Mouse (Mus musculus) MEL (cell line): ENCODE data around the gene Tex28. TPM values are rescaled to one million over a fixed set of nuclear protein-coding genes. Genes with fewer than 3 reads are reported as not detected.

ENCODE experiments used
- DNase-seq: peaks from one replicate; pipeline ENCODE4 v3.0.0; 2011; ENCODE audit warnings: low read depth, low spot score
- H3K27ac ChIP-seq: 2 replicates; pipeline ENCODE4 v1.5.1; 2012; ENCODE audit warnings: low read depth, mild to moderate bottlenecking, control low read depth, low read length, moderate library complexity; ENCODE audit not compliant: control insufficient read depth
- H3K27me3 ChIP-seq, 2 experiments: fragments of 150-350 bp in 1 of 2; sonication (generic) in 1 of 2; 2 replicates each; pipeline ENCODE4 v1.6.1; 2012; ENCODE audit warnings: low read length in 2 of 2, mild to moderate bottlenecking in 2 of 2, improper control_type of control experiment in 1 of 2, moderate library complexity in 1 of 2; ENCODE audit not compliant: insufficient read depth in 2 of 2, control insufficient read depth in 1 of 2
- H3K36me3 ChIP-seq, 2 experiments: 2 replicates each; pipeline ENCODE4 v1.6.1; 2012 to 2014; ENCODE audit warnings: low read length in 2 of 2, improper control_type of control experiment in 1 of 2, inconsistent platforms in 1 of 2, mild to moderate bottlenecking in 1 of 2; ENCODE audit not compliant: insufficient read depth in 2 of 2, control insufficient read depth in 1 of 2
- H3K4me1 ChIP-seq, 2 experiments: fragments of 150-350 bp in 1 of 2; sonication (generic) in 1 of 2; 2 replicates each; pipeline ENCODE4 v1.6.1; 2012; ENCODE audit warnings: low read length in 2 of 2, improper control_type of control experiment in 1 of 2, mild to moderate bottlenecking in 1 of 2; ENCODE audit not compliant: insufficient read depth in 2 of 2, control insufficient read depth in 1 of 2
- H3K4me3 ChIP-seq, 2 experiments: fragments of 150-350 bp in 1 of 2; sonication (generic) in 1 of 2; 2 replicates each; pipeline ENCODE4 v1.5.1; 2012; ENCODE audit warnings: low read depth in 2 of 2, low read length in 2 of 2, mild to moderate bottlenecking in 2 of 2, moderate library complexity in 2 of 2, control low read depth in 1 of 2, improper control_type of control experiment in 1 of 2; ENCODE audit not compliant: control insufficient read depth in 1 of 2, insufficient read depth in 1 of 2
- H3K79me2 ChIP-seq: 2 replicates; pipeline ENCODE4 v1.6.1; 2012; ENCODE audit warnings: mild to moderate bottlenecking, low read length, moderate library complexity; ENCODE audit not compliant: control insufficient read depth, poor library complexity, insufficient read depth
- H3K9ac ChIP-seq: 2 replicates; pipeline ENCODE4 v1.6.1; 2012; ENCODE audit warnings: low read depth, mild to moderate bottlenecking, control low read depth, low read length, moderate library complexity; ENCODE audit not compliant: control insufficient read depth, poor library complexity, severe bottlenecking
- H3K9me3 ChIP-seq: fragments of 150-350 bp; sonication (generic); replicated peaks from 2 replicates; pipeline ENCODE4 v1.6.1; 2012; ENCODE audit warnings: mild to moderate bottlenecking, low read length, improper control_type of control experiment, moderate library complexity; ENCODE audit not compliant: insufficient read depth
- CHD1 ChIP-seq: IDR thresholded peaks from 2 replicates; pipeline ENCODE4 v1.6.1; 2012; ENCODE audit warnings: low read depth, mild to moderate bottlenecking, inconsistent platforms, low read length, improper control_type of control experiment
- CHD2 ChIP-seq: IDR thresholded peaks from 2 replicates; pipeline ENCODE4 v1.6.1; 2011; ENCODE audit warnings: low read length, improper control_type of control experiment
- CTCF ChIP-seq, 3 experiments: IDR thresholded peaks in 2 of 3; conservative IDR thresholded peaks in 1 of 3; 2 replicates each; pipeline ENCODE4 v1.5.1; 2011 to 2012; ENCODE audit warnings: low read length in 3 of 3, low read depth in 2 of 3, mild to moderate bottlenecking in 2 of 3, improper control_type of control experiment in 1 of 3, inconsistent platforms in 1 of 3, mixed read lengths in 1 of 3, moderate library complexity in 1 of 3; ENCODE audit not compliant: control insufficient read depth in 1 of 3, insufficient read depth in 1 of 3, poor library complexity in 1 of 3, severe bottlenecking in 1 of 3
- ELF1 ChIP-seq: IDR thresholded peaks from 2 replicates; pipeline ENCODE4 v1.6.1; 2014; ENCODE audit warnings: low read depth, mild to moderate bottlenecking, inconsistent platforms, low read length, improper control_type of control experiment, moderate library complexity
- ETS1 ChIP-seq: IDR thresholded peaks from 2 replicates; pipeline ENCODE4 v1.6.1; 2012; ENCODE audit warnings: low read depth, mild to moderate bottlenecking, inconsistent platforms, low read length, improper control_type of control experiment, moderate library complexity
- GABPA ChIP-seq: IDR thresholded peaks from 2 replicates; pipeline ENCODE4 v1.6.1; 2012; ENCODE audit warnings: low read depth, mild to moderate bottlenecking, inconsistent platforms, low read length, improper control_type of control experiment, moderate library complexity
- HCFC1 ChIP-seq: IDR thresholded peaks from 2 replicates; pipeline ENCODE4 v1.6.1; 2012; ENCODE audit warnings: low read depth, mild to moderate bottlenecking, inconsistent platforms, low read length, improper control_type of control experiment, moderate library complexity
- JUND ChIP-seq: IDR thresholded peaks from 2 replicates; pipeline ENCODE4 v1.6.1; 2011; ENCODE audit warnings: low read depth, mild to moderate bottlenecking, improper control_type of control experiment, low read length
- KAT2A ChIP-seq: conservative IDR thresholded peaks from 2 replicates; pipeline ENCODE4 v1.6.1; 2012; ENCODE audit warnings: low read depth, low read length, improper control_type of control experiment, inconsistent platforms
- MAX ChIP-seq: IDR thresholded peaks from 2 replicates; pipeline ENCODE4 v1.6.1; 2011; ENCODE audit warnings: low read length, improper control_type of control experiment
- MAZ ChIP-seq: IDR thresholded peaks from 2 replicates; pipeline ENCODE4 v1.6.1; 2012; ENCODE audit warnings: low read depth, mild to moderate bottlenecking, inconsistent platforms, low read length, improper control_type of control experiment
- MEF2A ChIP-seq: IDR thresholded peaks from 2 replicates; pipeline ENCODE4 v1.6.1; 2014; ENCODE audit warnings: low read depth, mild to moderate bottlenecking, inconsistent platforms, low read length, improper control_type of control experiment; ENCODE audit not compliant: poor library complexity, insufficient replicate concordance, severe bottlenecking; ENCODE audit errors: extremely low read depth
- MXI1 ChIP-seq: IDR thresholded peaks from 2 replicates; pipeline ENCODE4 v1.6.1; 2011; ENCODE audit warnings: mild to moderate bottlenecking, low read depth, low read length, improper control_type of control experiment
- MYB ChIP-seq: IDR thresholded peaks from 2 replicates; pipeline ENCODE4 v1.6.1; 2011; ENCODE audit warnings: mild to moderate bottlenecking, low read depth, low read length, improper control_type of control experiment
- MYC ChIP-seq: IDR thresholded peaks from 2 replicates; pipeline ENCODE4 v1.6.1; 2011; ENCODE audit warnings: low read depth, mild to moderate bottlenecking, low read length, improper control_type of control experiment, moderate library complexity
- NELFE ChIP-seq: IDR thresholded peaks from 2 replicates; pipeline ENCODE4 v1.6.1; 2011; ENCODE audit warnings: low read depth, low read length, improper control_type of control experiment
- NRF1 ChIP-seq: IDR thresholded peaks from 2 replicates; pipeline ENCODE4 v1.6.1; 2014; ENCODE audit warnings: low read depth, mild to moderate bottlenecking, inconsistent platforms, low read length, improper control_type of control experiment, moderate library complexity; ENCODE audit not compliant: poor library complexity, insufficient read depth, severe bottlenecking
- POLR2A ChIP-seq, 2 experiments: IDR thresholded peaks; 2 replicates each; pipeline ENCODE4 v1.6.1; 2011 to 2012; ENCODE audit warnings: low read length in 2 of 2, mild to moderate bottlenecking in 2 of 2, control low read depth in 1 of 2, improper control_type of control experiment in 1 of 2, low read depth in 1 of 2, moderate library complexity in 1 of 2; ENCODE audit not compliant: control insufficient read depth in 1 of 2, insufficient read depth in 1 of 2, poor library complexity in 1 of 2
- POLR2AphosphoS5 ChIP-seq: IDR thresholded peaks from 2 replicates; pipeline ENCODE4 v1.6.1; 2012; ENCODE audit warnings: low read depth, borderline replicate concordance, mild to moderate bottlenecking, inconsistent platforms, low read length, moderate library complexity, mixed read lengths
- RAD21 ChIP-seq: IDR thresholded peaks from 2 replicates; pipeline ENCODE4 v1.6.1; 2011; ENCODE audit warnings: mild to moderate bottlenecking, low read depth, low read length, improper control_type of control experiment
- SIN3A ChIP-seq: IDR thresholded peaks from 2 replicates; pipeline ENCODE4 v1.6.1; 2012; ENCODE audit warnings: low read length, improper control_type of control experiment, inconsistent platforms
- SMC3 ChIP-seq: IDR thresholded peaks from 2 replicates; pipeline ENCODE4 v1.6.1; 2011; ENCODE audit warnings: low read depth, low read length, improper control_type of control experiment
- TAL1 ChIP-seq: IDR thresholded peaks from 2 replicates; pipeline ENCODE4 v1.6.1; 2012; ENCODE audit warnings: mild to moderate bottlenecking, inconsistent platforms, low read length, moderate library complexity, mixed read lengths
- TBP ChIP-seq: IDR thresholded peaks from 2 replicates; pipeline ENCODE4 v1.8.0; 2011; ENCODE audit warnings: low read depth, low read length, improper control_type of control experiment
- USF2 ChIP-seq, 2 experiments: IDR thresholded peaks; 2 replicates each; pipeline ENCODE4 v1.6.1; 2011 to 2012; ENCODE audit warnings: improper control_type of control experiment in 2 of 2, low read length in 2 of 2, borderline replicate concordance in 1 of 2, inconsistent platforms in 1 of 2, low read depth in 1 of 2, mild to moderate bottlenecking in 1 of 2; ENCODE audit not compliant: insufficient read depth in 1 of 2
- ZC3H11A ChIP-seq: IDR thresholded peaks from 2 replicates; pipeline ENCODE4 v1.6.1; 2012; ENCODE audit warnings: low read depth, mild to moderate bottlenecking, inconsistent platforms, low read length, improper control_type of control experiment
- ZMIZ1 ChIP-seq: IDR thresholded peaks from 2 replicates; pipeline ENCODE4 v1.6.1; 2012; ENCODE audit warnings: low read depth, mild to moderate bottlenecking, inconsistent platforms, low read length, improper control_type of control experiment, moderate library complexity
- ZNF384 ChIP-seq: IDR thresholded peaks from 2 replicates; pipeline ENCODE4 v1.6.1; 2012; ENCODE audit warnings: low read depth, mild to moderate bottlenecking, inconsistent platforms, low read length, improper control_type of control experiment
- polyA plus RNA-seq, 2 experiments: library from polyadenylated mRNA; stranded (reverse) in 1 of 2; unstranded in 1 of 2; fragments of >175 nt in 1 of 2; fragments of >200 nt in 1 of 2; gene quantifications; 2 replicates each; pipeline versions ENCODE4 v1.2.1 to v1.2.4; 2012; ENCODE audit warnings: low replicate concordance in 2 of 2, low read depth in 1 of 2; ENCODE audit not compliant: insufficient read length in 2 of 2, insufficient read depth in 1 of 2, missing spikeins in 1 of 2
- total RNA-seq: library from RNA; depleted of rRNA; stranded (reverse); fragments of 300-350 nt; gene quantifications from 2 replicates; pipeline ENCODE4 v1.2.3, GENCODE M21; 2012

Gene Tex28
- total and polyA plus RNA-seq, 3 experiments = not detected

GRCm38 (mm10) chrX:74124975-74125374 lies 42.7 kb downstream of the Tex28 start:
- Histone ChIP-seq H3K9ac (no peak overlapping the region), H3K36me3 (no peaks in the 10 kb centered on the region), H3K79me2 (no peaks in the 10 kb centered on the region), H3K9me3 (no peaks in the 10 kb centered on the region), H3K27me3 (no peaks in the 10 kb centered on the region; a peak in 1 of 4 replicates), H3K4me3 (no peak overlapping the region), H3K27ac (no peak overlapping the region), H3K4me1 (no peaks in the 10 kb centered on the region)
- DNase-seq = peak; percentile 61
- TF ChIP-seq ZNF384 = no peak
- TF ChIP-seq TBP = no peak
- TF ChIP-seq RAD21 = peak; percentile 52
- TF ChIP-seq HCFC1 = no peak
- no peak for TF ChIP-seq NRF1
- no peak for TF ChIP-seq POLR2AphosphoS5
- TF ChIP-seq JUND = no peak
- TF ChIP-seq MAZ = no peak
- TF ChIP-seq POLR2A (IDR thresholded peaks at IDR 0.05; ENCODE audit: control insufficient read depth in 1 of 2, insufficient read depth in 1 of 2, low read depth in 1 of 2, low read length in 2 of 2, poor library complexity in 1 of 2) = no peak
- TF ChIP-seq MEF2A = no peak
- TF ChIP-seq ELF1 = no peak
- TF ChIP-seq GABPA = no peak
- peak; percentile 35 to 58 (median 52) for TF ChIP-seq CTCF (IDR thresholded peaks at IDR 0.05 in 2 of 3, conservative IDR thresholded peaks at IDR 0.05 in 1 of 3; ENCODE audit: control insufficient read depth in 1 of 3, insufficient read depth in 1 of 3, low read depth in 2 of 3, low read length in 3 of 3, poor library complexity in 1 of 3, severe bottlenecking in 1 of 3)
- TF ChIP-seq ZMIZ1 = no peak
- TF ChIP-seq MAX = no peak
- no peak for TF ChIP-seq TAL1
- TF ChIP-seq MYB = no peak
- TF ChIP-seq MYC = no peak
- TF ChIP-seq SMC3 = peak; percentile 55
- peak; percentile 50 for TF ChIP-seq ZC3H11A
- no peak for TF ChIP-seq SIN3A

DNA sequence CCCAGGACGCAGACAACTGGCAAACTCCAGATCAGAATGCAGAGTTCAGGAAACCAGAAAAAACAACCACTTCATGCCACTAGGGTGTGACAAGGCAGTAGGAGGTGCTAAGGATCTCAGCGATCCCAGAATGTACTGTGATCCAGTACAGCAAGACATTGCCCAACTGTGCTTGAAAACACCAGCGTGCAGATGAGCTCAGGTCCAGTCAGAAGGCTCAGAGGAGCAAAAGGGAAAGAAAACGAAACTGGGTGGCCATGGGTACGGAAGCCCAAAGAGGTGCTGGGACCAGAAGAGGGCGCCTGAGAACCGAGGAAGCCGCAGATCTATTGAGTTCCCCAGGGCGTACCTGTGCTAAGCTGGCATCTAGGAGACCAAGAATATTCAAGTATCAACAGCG lies 52.1 kb downstream of the Tex28 start:
- peak; percentile 73 for DNase-seq
- no peaks in the 10 kb centered on the region for H3K79me2 ChIP-seq
- H3K9ac ChIP-seq = peak overlapping the region; percentile 72
- H3K9me3 ChIP-seq = no peaks in the 10 kb centered on the region
- no peaks in the 10 kb centered on the region for H3K36me3 ChIP-seq
- H3K4me1 ChIP-seq = no peaks in the 10 kb centered on the region; a peak in 1 of 4 replicates
- no peaks in the 10 kb centered on the region for H3K27me3 ChIP-seq
- TF ChIP-seq CHD2 (no peak), MXI1 (0 out of 2 replicates have a peak, but pooled peaks have one; percentile 31), RAD21 (peak; percentile 62), KAT2A (no peak), SIN3A (peak; percentile 28; the same call in 1 of the 2 replicates), ZNF384 (peak; percentile 20; the same call in 1 of the 2 replicates), GABPA (no peak), TBP (peak; percentile 50; the same call in 1 of the 2 replicates), CHD1 (no peak), HCFC1 (no peak), ZC3H11A (peak; percentile 60), USF2 (IDR thresholded peaks at IDR 0.05; ENCODE audit: borderline replicate concordance in 1 of 2, insufficient read depth in 1 of 2, low read depth in 1 of 2, low read length in 2 of 2) (no peak), CTCF (IDR thresholded peaks at IDR 0.05 in 2 of 3, conservative IDR thresholded peaks at IDR 0.05 in 1 of 3; ENCODE audit: control insufficient read depth in 1 of 3, insufficient read depth in 1 of 3, low read depth in 2 of 3, low read length in 3 of 3, poor library complexity in 1 of 3, severe bottlenecking in 1 of 3) (peak; percentile 35 to 73 (median 61); a peak in 5 of 6 replicates), NELFE (no peak), ELF1 (0 out of 2 replicates have a peak, but pooled peaks have one; percentile 31), ETS1 (no peak), SMC3 (peak; percentile 58)
- H3K27ac ChIP-seq = peak overlapping the region; percentile 52
- H3K4me3 ChIP-seq = peak overlapping the region; percentile 68 to 96
